In genomic region chr5:139331742-139332141, GRCm38 (mm10) we compare ENCODE assay signal across 9 mouse cellular contexts. TPM values are rescaled to one million over a fixed set of nuclear protein-coding genes. Genes with fewer than 3 reads are reported as not detected.
DNase-seq lines count a peak whose midpoint lies in the region; ATAC-seq and TF ChIP-seq lines count a peak whose summit lies in the region.
"Had no signal": no experiment of that assay in that cellular context is flagged by ENCODE, and none has a peak within 500 bp of the region (broad histone marks: within the 10 kb centered on the region; RNA-seq: fewer than 3 reads in every experiment).

No protein-coding gene starts in this region.

- no peak for TF ChIP-seq EP300 in lung, postnatal 0 days (IDR thresholded peaks at IDR 0.05)

- H3K4me2 ChIP-seq in lung, postnatal 0 days (replicated peaks; ENCODE audit: low read depth, low read length), result no peak overlapping the region
- H3K4me2 ChIP-seq: heart, embryonic 15.5 days had no signal

- WGBS in lung, postnatal 0 days, result 15% methylated on average over 8 of the region's 8 CpGs

- peak; percentile 99 for TF ChIP-seq CTCF in lung, postnatal 0 days (IDR thresholded peaks at IDR 0.05)

- peak; percentile 58 to 64 for DNase-seq in CD8-positive naive resting alpha-beta T cell, adult 2 months (ENCODE audit: low read depth in 2 of 2, low spot score in 2 of 2)
- DNase-seq in adrenal gland, adult 2 months, result peak; percentile 75
- DNase-seq in embryo, embryonic 10.5 days (ENCODE audit: low spot score), result peak; percentile 87
- peak; percentile 63 to 79 for DNase-seq in gastrocnemius, postnatal 4 days (ENCODE audit: low spot score in 2 of 2)
- peak; percentile 89 for DNase-seq in kidney, postnatal 14 days
- peak; percentile 78 for DNase-seq in lung, postnatal 0 days (ENCODE audit: low spot score)
- DNase-seq in right cerebral cortex, postnatal 10 days (ENCODE audit: low spot score in 2 of 2), result peak; percentile 68 to 83
- peak; percentile 71 for DNase-seq in urinary bladder, postnatal 10 days (ENCODE audit: low spot score)

- no peaks in the 10 kb centered on the region for H3K9me3 ChIP-seq in lung, postnatal 0 days (ENCODE audit: low read length)
- H3K9me3 ChIP-seq: heart, embryonic 15.5 days had no signal

- no peaks in the 10 kb centered on the region for H3K27me3 ChIP-seq in lung, postnatal 0 days (replicated peaks; ENCODE audit: insufficient read depth, low read length)

- H3K9ac ChIP-seq in lung, postnatal 0 days (replicated peaks; ENCODE audit: low read depth), result no peak overlapping the region
- H3K9ac ChIP-seq: heart, embryonic 15.5 days had no signal

- peak; percentile 51 for ATAC-seq in lung, postnatal 0 days

- no peak overlapping the region for H3K4me3 ChIP-seq in lung, postnatal 0 days (ENCODE audit: low read depth, low read length)
- H3K4me3 ChIP-seq: heart, embryonic 15.5 days had no signal

- H3K36me3 ChIP-seq in lung, postnatal 0 days (ENCODE audit: insufficient read depth, low read length), result no peaks in the 10 kb centered on the region; the same call in 1 of the 2 replicates

- no peak overlapping the region for H3K27ac ChIP-seq in lung, postnatal 0 days (ENCODE audit: low read length)
- H3K27ac ChIP-seq: heart, embryonic 15.5 days had no signal

- H3K4me1 ChIP-seq in lung, postnatal 0 days (ENCODE audit: insufficient read depth, low read depth, low read length), result no peaks in the 10 kb centered on the region

RNA-seq across cellular contexts. Expression of gene Adap1, which starts 6.3 kb away (rescaled TPM):
- 1 to 10 TPM; 4.9 to 5.0 TPM for total RNA-seq in adrenal gland, adult 2 months (2021)
- polyA plus RNA-seq in adrenal gland, adult 2 months (2012; rRNA removed), result 8.6 and 10.5 TPM in 2 replicates
- 1 to 10 TPM; 5.4 to 6.9 TPM for total RNA-seq in gastrocnemius, postnatal 4 days (2021)
- 3.6 and 4.1 TPM in 2 replicates for polyA plus RNA-seq in lung, postnatal 0 days (2015; fragmentation: Nextera tagmentation; extraction: Ambion mirVana)

RNA-seq across cellular contexts. Expression of gene Cox19, which starts 19.5 kb away (rescaled TPM):
- 10 to 100 TPM; 81.2 to 85.7 TPM for total RNA-seq in adrenal gland, adult 2 months (2021)
- polyA plus RNA-seq in adrenal gland, adult 2 months (2012; rRNA removed), result 97.6 and 107 TPM in 2 replicates
- total RNA-seq in gastrocnemius, postnatal 4 days (2021), result 10 to 100 TPM; 58.0 to 61.4 TPM
- 60.5 and 61.6 TPM in 2 replicates for polyA plus RNA-seq in lung, postnatal 0 days (2015; fragmentation: Nextera tagmentation; extraction: Ambion mirVana)

RNA-seq across cellular contexts. Expression of gene Cyp2w1, which starts 20.7 kb away (rescaled TPM):
- total RNA-seq in adrenal gland, adult 2 months (2021), result not detected
- not detected in 2 replicates for polyA plus RNA-seq in adrenal gland, adult 2 months (2012; rRNA removed)
- total RNA-seq in gastrocnemius, postnatal 4 days (2021), result not detected
- polyA plus RNA-seq in lung, postnatal 0 days (2015; fragmentation: Nextera tagmentation; extraction: Ambion mirVana), result not detected in 2 replicates
- polyA plus RNA-seq: heart, embryonic 15.5 days had no signal

RNA-seq across cellular contexts. Expression of gene Gpr146, which starts 45.8 kb away (rescaled TPM):
- total RNA-seq in adrenal gland, adult 2 months (2021), result 10 to 100 TPM in 1 of 2 experiments, 1 to 10 TPM in 1; 9.2 to 21.2 TPM
- polyA plus RNA-seq in adrenal gland, adult 2 months (2012; rRNA removed), result 31.4 and 33.8 TPM in 2 replicates
- total RNA-seq in gastrocnemius, postnatal 4 days (2021), result 10 to 100 TPM in 1 of 2 experiments, 1 to 10 TPM in 1; 8.8 to 10.2 TPM
- polyA plus RNA-seq in lung, postnatal 0 days (2015; fragmentation: Nextera tagmentation; extraction: Ambion mirVana), result 22.7 and 28.1 TPM in 2 replicates
